Mouse (Mus musculus) forebrain, embryonic 11.5 days (tissue): ENCODE data around the gene Ctbp2. TPM values are rescaled to one million over a fixed set of nuclear protein-coding genes. Genes with fewer than 3 reads are reported as not detected.

ENCODE experiments used
- ATAC-seq: fragments of 200-750 bp; cut with Nextera tagmentation; replicated peaks from 2 replicates; pipeline ENCODE4 v1.8.0; 2017; ENCODE audit warnings: moderate TSS enrichment; ENCODE audit not compliant: low FRiP score
- DNase-seq: peaks from one replicate; pipeline ENCODE4 v3.0.0-alpha.2; 2017; ENCODE audit warnings: low spot score
- H3K27ac ChIP-seq: fragments of 300-500 bp; sonication (generic); 2 replicates; pipeline ENCODE4 v1.5.1; 2014; ENCODE audit warnings: low read depth, low read length
- H3K27me3 ChIP-seq: fragments of 300-500 bp; sonication (generic); 2 replicates; pipeline ENCODE4 v1.6.1; 2014; ENCODE audit warnings: mild to moderate bottlenecking, low read length, mixed read lengths; ENCODE audit not compliant: control insufficient read depth, insufficient read depth
- H3K36me3 ChIP-seq: fragments of 300-500 bp; sonication (generic); 2 replicates; pipeline ENCODE4 v1.6.1; 2014; ENCODE audit warnings: mild to moderate bottlenecking, low read length, moderate library complexity, mixed read lengths; ENCODE audit not compliant: control insufficient read depth, insufficient read depth
- H3K4me1 ChIP-seq: fragments of 300-500 bp; sonication (generic); replicated peaks from 2 replicates; pipeline ENCODE4 v1.6.1; 2014; ENCODE audit warnings: low read length, mixed read lengths; ENCODE audit not compliant: control insufficient read depth, insufficient read depth
- H3K4me2 ChIP-seq: fragments of 300-500 bp; sonication (generic); 2 replicates; pipeline ENCODE4 v1.6.1; 2014; ENCODE audit warnings: low read depth, mild to moderate bottlenecking, low read length, moderate library complexity, mixed read lengths; ENCODE audit not compliant: severe bottlenecking
- H3K4me3 ChIP-seq: fragments of 300-500 bp; sonication (generic); 2 replicates; pipeline ENCODE4 v1.5.1; 2014; ENCODE audit warnings: low read depth, low read length
- H3K9ac ChIP-seq: fragments of 300-500 bp; sonication (generic); 2 replicates; pipeline ENCODE4 v1.6.1; 2014; ENCODE audit warnings: low read length
- H3K9me3 ChIP-seq: fragments of 300-500 bp; sonication (generic); 2 replicates; pipeline ENCODE4 v1.6.1; 2016; ENCODE audit warnings: low read length, mixed read lengths; ENCODE audit not compliant: control insufficient read depth
- WGBS: fragments of 180-500 bp; shearing (Covaris S2); extraction: QIAGEN DNeasy Blood & Tissue Kit; methylation state at CpG from one replicate; pipeline ENCODE4 v1.1.7; 2014; 5-methylcytosine and 5-hydroxymethylcytosine counted together
- polyA plus RNA-seq: library from polyadenylated mRNA; unstranded; fragments of >200 nt; fragmentation: Nextera tagmentation; extraction: Ambion mirVana; gene quantifications from 2 replicates; pipeline ENCODE4 v1.2.1, GENCODE M21; 2014

The Ctbp2 gene
- polyA plus RNA-seq, 1 experiment from 2014 or later, result 137 TPM

DNA sequence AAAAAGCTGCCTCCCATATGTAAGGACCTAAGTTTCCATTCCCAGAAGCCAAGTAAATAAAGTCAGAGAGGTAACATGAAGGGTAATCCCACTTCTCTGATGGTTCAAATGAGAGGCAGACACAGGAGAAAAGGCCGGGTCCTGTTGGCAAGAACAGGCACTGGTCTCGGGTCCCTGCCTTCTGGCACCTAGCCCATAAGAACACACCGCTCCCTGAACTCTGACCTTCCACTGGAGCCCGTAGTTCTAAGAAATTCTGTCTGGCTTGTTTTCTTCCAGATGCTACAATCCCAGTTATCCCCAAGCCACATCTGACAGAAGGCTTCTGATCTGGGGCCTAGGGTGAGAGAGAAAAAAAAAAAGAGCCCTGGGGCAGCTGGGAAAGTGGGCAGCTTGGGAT is 35.7 kb downstream of the Ctbp2 start:
- H3K9ac ChIP-seq, result no peak overlapping the region
- no peak overlapping the region for H3K4me2 ChIP-seq
- H3K9me3 ChIP-seq, result no peaks in the 10 kb centered on the region
- DNase-seq (no peak), ATAC-seq (no peak)
- H3K4me3 ChIP-seq, result no peak overlapping the region
- WGBS, result 84% methylated on average over 4 of the region's 4 CpGs
- no peaks in the 10 kb centered on the region for H3K27me3 ChIP-seq
- no peaks in the 10 kb centered on the region for H3K36me3 ChIP-seq
- peaks cover 4% of the 10 kb centered on the region; the same call in 1 of the 2 replicates for H3K4me1 ChIP-seq
- no peak overlapping the region for H3K27ac ChIP-seq

DNA sequence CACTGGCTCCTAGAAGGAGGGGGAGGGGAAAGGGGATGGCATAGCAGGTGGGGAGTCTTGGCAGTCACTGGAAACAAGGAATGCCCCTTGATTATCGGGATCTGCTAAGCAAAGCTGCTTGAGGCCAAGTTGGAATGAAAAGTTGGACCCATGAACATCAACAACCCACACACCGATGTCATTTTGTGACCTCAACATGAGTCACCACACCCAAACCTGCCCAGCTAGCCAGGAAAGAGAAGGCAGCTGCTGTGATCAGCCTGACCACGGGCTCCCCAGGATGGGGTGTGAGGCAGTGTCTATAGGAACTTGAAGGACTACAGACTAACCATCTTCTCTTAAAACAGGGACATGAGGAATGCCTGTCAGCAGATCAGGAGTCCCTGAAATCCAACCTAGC is 38.7 kb downstream of the Ctbp2 start:
- Histone ChIP-seq H3K9ac (no peak overlapping the region), H3K36me3 (no peaks in the 10 kb centered on the region), H3K27ac (no peak overlapping the region), H3K4me2 (no peak overlapping the region), H3K4me1 (peaks cover 4% of the 10 kb centered on the region; the same call in 1 of the 2 replicates), H3K9me3 (no peaks in the 10 kb centered on the region), H3K27me3 (no peaks in the 10 kb centered on the region), H3K4me3 (no peak overlapping the region)
- ATAC-seq, result no peak
- WGBS, result 98% methylated on average over 3 of the region's 3 CpGs
- no peak for DNase-seq

DNA sequence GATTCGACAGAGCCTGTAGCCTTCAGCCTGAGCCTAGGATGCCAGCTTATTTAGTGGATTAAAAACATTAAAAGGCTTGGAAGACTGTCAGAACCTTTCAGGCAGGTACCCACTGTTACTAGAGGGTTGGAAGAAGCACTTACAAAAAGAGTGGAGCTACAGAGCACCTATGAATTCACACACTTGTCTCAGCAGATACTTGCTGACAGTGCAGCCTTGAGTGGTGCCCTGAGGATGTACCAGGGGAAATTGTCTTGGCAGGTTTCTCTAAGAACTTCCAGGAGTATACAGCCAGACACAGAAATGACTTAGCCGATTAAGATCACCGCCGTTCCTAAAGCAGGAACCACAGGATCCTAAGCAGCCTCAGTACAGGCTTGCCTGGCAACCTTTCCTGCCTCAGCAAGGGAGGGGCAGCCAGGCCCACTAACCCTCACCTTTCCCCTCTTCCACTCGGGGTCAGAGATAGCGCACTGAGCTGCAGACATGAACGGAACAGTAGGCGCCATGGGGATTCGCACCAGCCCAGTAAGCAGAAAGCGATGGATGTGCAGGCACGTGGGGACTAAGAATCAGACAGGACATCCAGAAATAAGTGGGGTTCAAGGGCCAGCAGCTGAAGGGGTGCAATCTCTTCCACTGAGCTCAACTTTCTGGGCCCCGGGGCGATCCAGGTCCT is 40.1 kb downstream of the Ctbp2 start:
- no peaks in the 10 kb centered on the region for H3K9me3 ChIP-seq
- no peak overlapping the region for H3K4me3 ChIP-seq
- DNase-seq (no peak), ATAC-seq (no peak)
- peaks cover 4% of the 10 kb centered on the region; the same call in 1 of the 2 replicates for H3K4me1 ChIP-seq
- no peaks in the 10 kb centered on the region for H3K36me3 ChIP-seq
- H3K4me2 ChIP-seq, result no peak overlapping the region
- H3K27ac ChIP-seq, result no peak overlapping the region
- no peak overlapping the region for H3K9ac ChIP-seq
- 92% methylated on average over 13 of the region's 13 CpGs for WGBS
- no peaks in the 10 kb centered on the region for H3K27me3 ChIP-seq

DNA sequence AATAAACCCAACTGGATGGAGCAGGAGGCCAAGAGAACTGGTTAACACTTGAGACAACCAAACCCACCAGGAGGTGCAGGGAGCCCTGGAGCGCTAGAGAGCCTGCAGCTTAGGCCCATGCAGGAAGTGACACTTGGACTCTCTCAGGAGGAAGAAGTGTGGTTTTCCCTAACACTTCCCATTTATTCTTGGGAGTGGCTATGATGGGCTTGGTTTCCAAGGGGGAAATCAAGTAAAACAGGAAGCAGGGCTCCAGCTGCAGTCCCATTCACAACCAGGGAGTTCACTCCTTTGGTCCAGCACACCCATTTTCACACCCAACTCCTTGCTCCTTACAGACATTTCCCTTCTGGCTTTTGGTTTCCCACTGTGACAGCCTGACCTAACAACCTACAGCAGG is 45.2 kb downstream of the Ctbp2 start:
- no peaks in the 10 kb centered on the region for H3K27me3 ChIP-seq
- H3K4me3 ChIP-seq, result no peak overlapping the region
- no peak for ATAC-seq
- 93% methylated on average over 1 of the region's 1 CpGs for WGBS
- no peak overlapping the region for H3K4me2 ChIP-seq
- no peaks in the 10 kb centered on the region for H3K36me3 ChIP-seq
- no peak overlapping the region for H3K27ac ChIP-seq
- H3K4me1 ChIP-seq, result peaks cover 10% of the 10 kb centered on the region
- H3K9me3 ChIP-seq, result no peaks in the 10 kb centered on the region
- no peak overlapping the region for H3K9ac ChIP-seq
- no peak for DNase-seq

DNA sequence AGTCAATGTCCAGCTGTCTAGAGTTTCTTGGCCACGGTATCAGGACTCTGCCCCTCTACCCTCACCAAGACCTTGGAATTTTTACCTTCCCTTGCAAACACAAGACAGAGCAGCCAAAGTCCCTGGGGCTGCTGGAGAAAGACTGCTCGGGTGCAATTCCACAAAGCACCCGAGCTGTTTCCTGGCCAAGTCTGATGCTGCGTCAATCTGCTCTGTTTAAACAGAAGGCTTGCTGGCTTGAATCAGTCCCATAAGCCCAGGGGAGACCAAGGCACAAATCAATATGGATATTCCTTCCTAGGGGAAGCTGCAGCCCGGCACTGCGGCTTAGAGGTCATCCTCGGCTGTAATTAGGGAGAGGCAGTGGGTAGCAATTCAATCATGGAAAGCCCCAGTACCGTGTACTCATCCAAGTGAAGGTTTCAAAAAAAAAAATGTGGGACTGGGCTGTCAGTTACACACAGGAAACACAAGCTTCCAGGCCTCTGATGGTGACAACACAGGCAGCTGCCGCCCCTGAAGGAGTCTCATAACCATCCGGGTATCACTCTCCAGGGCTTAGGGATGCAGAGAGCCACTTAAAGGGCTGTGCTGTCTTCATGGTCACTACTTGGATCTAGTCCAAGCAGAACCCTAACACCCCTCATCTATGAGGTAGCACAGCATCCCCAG is 49.6 kb downstream of the Ctbp2 start:
- H3K4me2 ChIP-seq, result no peak overlapping the region
- DNase-seq (no peak), ATAC-seq (no peak)
- H3K9me3 ChIP-seq, result no peaks in the 10 kb centered on the region
- no peak overlapping the region for H3K9ac ChIP-seq
- H3K4me1 ChIP-seq, result peaks cover 41% of the 10 kb centered on the region
- no peak overlapping the region for H3K27ac ChIP-seq
- WGBS, result 58% methylated on average over 10 of the region's 10 CpGs
- H3K4me3 ChIP-seq, result no peak overlapping the region
- H3K27me3 ChIP-seq, result no peaks in the 10 kb centered on the region
- H3K36me3 ChIP-seq, result no peaks in the 10 kb centered on the region; the same call in 1 of the 2 replicates

DNA sequence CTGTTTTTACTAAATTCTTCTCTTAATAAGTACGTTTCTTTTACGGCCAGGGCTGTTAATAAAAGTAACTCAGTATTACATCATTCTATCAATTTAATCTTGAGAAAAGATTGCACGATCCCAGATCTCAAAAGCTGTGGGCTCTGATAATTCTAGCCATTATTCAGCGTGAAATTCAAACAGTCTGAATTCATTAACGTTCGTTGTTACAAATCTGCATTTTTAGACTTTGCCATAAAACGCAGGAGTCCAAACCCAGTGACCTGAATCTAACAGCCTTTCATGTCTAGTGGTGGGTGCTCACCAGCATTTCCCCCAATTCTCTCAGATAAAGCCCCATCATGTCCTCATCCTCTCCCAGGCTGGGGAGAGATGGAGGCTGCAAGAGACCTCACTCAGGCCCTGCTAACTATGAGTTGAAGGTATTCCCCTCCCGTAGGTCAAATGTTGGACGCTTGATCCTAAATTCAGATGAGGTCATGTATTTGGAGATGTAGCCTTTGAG is 51.0 kb downstream of the Ctbp2 start:
- no peak for DNase-seq
- H3K36me3 ChIP-seq, result no peaks in the 10 kb centered on the region; the same call in 1 of the 2 replicates
- H3K4me3 ChIP-seq, result no peak overlapping the region
- no peak overlapping the region for H3K9ac ChIP-seq
- 29% methylated on average over 9 of the region's 9 CpGs for WGBS
- H3K27me3 ChIP-seq, result no peaks in the 10 kb centered on the region
- H3K4me1 ChIP-seq, result peaks cover 44% of the 10 kb centered on the region
- peak overlapping the region; percentile 79 for H3K27ac ChIP-seq
- peak overlapping the region; percentile 12; the same call in 1 of the 2 replicates for H3K4me2 ChIP-seq
- H3K9me3 ChIP-seq, result no peaks in the 10 kb centered on the region
- peak; percentile 59; the same call in 1 of the 2 replicates for ATAC-seq

DNA sequence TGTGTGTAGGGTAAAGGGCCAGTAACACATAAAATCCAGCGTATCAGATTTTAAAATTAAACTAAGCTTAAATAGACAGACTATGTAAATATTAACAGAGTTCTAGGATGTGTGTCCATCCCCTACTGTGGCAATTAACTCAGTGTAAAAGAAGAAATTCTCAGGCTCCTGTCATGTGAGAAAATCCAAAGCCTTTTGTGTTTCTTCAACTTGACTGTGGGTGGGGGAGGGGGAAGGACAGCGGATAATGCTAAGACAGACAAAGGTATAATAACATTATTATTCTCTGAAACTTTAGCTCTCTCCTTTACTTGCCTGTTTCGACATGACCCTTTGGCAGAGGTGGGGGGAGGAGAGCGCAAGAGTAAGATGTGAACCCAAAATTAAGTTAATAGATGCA is 51.6 kb downstream of the Ctbp2 start:
- H3K4me3 ChIP-seq, result no peak overlapping the region
- H3K36me3 ChIP-seq, result no peaks in the 10 kb centered on the region; the same call in 1 of the 2 replicates
- peaks cover 49% of the 10 kb centered on the region for H3K4me1 ChIP-seq
- WGBS, result 21% methylated on average over 4 of the region's 4 CpGs
- no peak overlapping the region for H3K9ac ChIP-seq
- DNase-seq (no peak), ATAC-seq (peak; percentile 49; the same call in 1 of the 2 replicates)
- H3K4me2 ChIP-seq, result peak overlapping the region; percentile 24; the same call in 1 of the 2 replicates
- no peaks in the 10 kb centered on the region for H3K9me3 ChIP-seq
- H3K27me3 ChIP-seq, result no peaks in the 10 kb centered on the region
- H3K27ac ChIP-seq, result peak overlapping the region; percentile 79

DNA sequence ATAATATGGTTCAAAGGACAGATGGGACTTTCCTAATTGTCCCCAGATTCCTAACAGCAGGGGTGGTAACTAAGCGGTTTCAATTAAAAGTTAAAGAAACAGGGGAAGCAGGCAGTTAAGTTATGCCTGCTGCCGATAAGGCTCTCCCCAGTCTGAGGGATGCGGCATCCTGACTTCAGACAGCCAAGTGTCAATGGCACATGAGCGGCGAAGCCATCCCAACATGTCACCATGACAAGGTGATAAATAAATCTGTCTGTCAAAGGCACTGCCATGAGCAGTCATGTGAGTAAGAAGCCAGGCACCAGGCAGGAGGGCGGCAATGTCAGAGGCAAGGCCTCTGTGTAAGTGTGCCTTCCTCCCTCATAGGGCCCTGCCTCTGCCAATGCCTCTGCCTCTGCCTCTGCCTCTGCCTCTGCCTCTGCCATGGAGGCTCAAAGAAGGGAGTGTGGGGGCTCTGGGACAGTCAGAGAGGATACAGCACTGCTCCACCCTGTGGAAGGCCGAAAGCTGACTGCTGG is 56.8 kb downstream of the Ctbp2 start:
- Histone ChIP-seq H3K36me3 (no peaks in the 10 kb centered on the region; the same call in 1 of the 2 replicates), H3K4me3 (no peak overlapping the region), H3K27ac (peak overlapping the region; percentile 12; the same call in 1 of the 2 replicates), H3K27me3 (no peaks in the 10 kb centered on the region), H3K4me2 (no peak overlapping the region), H3K4me1 (peaks cover 43% of the 10 kb centered on the region), H3K9ac (no peak overlapping the region), H3K9me3 (no peaks in the 10 kb centered on the region)
- 53% methylated on average over 7 of the region's 7 CpGs for WGBS
- DNase-seq, result no peak
- ATAC-seq, result peak; percentile 42; the same call in 1 of the 2 replicates
